Mouse (Mus musculus): ENCODE results near the gene Ttl. TPM values are rescaled to one million over a fixed set of nuclear protein-coding genes. Genes with fewer than 3 reads are reported as not detected.
A peak's percentile ranks its signal among the peaks of the same experiment; 100 is the strongest.

The Ttl gene
- polyA plus RNA-seq, 1 experiment from 2014 or later = 12.4 TPM

DNA sequence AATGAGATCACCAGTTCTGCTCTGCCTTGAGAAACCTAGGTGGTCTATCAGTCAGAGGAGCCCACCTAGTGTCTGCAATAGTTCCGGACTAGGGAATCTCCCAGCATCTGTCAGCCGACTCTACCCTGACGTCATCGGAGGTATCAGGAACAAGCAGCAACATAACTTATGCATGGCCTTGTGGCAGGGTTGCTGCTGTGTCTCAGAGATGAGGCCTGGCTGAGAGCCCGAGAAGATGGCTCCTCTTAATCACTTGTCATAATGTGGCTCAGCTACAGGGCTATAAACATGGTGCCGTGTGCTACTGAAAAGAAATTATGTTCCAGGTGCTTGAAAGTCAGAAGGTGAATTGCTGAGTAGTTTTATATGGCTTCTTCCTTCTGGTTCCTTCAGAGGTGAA is 10.0 kb upstream of the Ttl start:
- H3K9me3 ChIP-seq = no peaks in the 10 kb centered on the region
- H3K4me3 ChIP-seq = no peak overlapping the region
- no peaks in the 10 kb centered on the region for H3K27me3 ChIP-seq
- H3K4me1 ChIP-seq = no peaks in the 10 kb centered on the region
- H3K9ac ChIP-seq = no peak overlapping the region
- H3K36me3 ChIP-seq = no peaks in the 10 kb centered on the region
- no peak overlapping the region for H3K27ac ChIP-seq
- ATAC-seq (ENCODE audit: borderline replicate concordance, extremely low read depth, low FRiP score, low TSS enrichment) = no peak
- WGBS = 79% methylated on average over 6 of the region's 6 CpGs
- no peak overlapping the region for H3K4me2 ChIP-seq

DNA sequence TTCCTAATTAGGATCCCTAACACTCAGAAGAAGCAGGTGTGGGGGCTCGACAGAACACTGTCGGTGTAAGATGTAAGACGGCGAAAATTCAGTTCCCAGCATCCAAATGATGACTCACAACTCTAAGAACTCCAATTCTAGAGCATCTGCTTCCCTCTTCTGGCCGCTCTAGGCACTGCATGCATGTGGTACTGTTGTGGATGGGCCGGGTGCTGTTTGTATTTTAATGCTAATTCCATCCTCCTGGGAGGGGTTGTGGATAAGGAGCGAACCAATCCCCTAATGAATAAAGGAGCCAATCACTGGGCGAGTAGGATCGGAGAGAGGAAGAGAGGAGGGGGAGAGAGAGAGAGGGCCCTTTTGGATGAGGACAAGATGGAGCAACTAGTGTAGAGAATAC is 9.1 kb upstream of the Ttl start:
- Histone ChIP-seq H3K4me3 (no peak overlapping the region), H3K4me2 (no peak overlapping the region), H3K27me3 (no peaks in the 10 kb centered on the region), H3K4me1 (no peaks in the 10 kb centered on the region), H3K9ac (no peak overlapping the region), H3K27ac (no peak overlapping the region), H3K36me3 (no peaks in the 10 kb centered on the region), H3K9me3 (no peaks in the 10 kb centered on the region)
- no peak for ATAC-seq (ENCODE audit: borderline replicate concordance, extremely low read depth, low FRiP score, low TSS enrichment)
- 43% methylated on average over 9 of the region's 9 CpGs for WGBS

DNA sequence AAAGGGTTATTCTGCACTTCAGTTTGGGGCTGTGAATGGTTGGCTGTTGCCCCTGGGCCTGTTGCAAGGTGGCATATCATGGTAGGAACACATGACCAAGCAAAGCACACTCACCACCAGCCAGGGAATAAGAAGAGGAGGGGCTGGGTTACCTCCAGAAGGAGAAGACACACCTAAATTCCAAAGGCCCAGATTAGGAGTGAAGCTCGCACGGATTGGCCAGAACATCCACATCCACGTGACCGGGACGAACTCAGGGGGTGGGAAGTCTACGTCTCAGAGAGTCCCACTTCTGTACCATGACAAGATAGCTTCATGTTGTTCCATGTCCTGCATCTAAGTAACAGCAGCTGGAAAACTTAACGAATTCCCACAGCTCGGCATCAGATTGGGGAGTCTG is 8.5 kb upstream of the Ttl start:
- 94% methylated on average over 8 of the region's 8 CpGs for WGBS
- no peak overlapping the region for H3K27ac ChIP-seq

DNA sequence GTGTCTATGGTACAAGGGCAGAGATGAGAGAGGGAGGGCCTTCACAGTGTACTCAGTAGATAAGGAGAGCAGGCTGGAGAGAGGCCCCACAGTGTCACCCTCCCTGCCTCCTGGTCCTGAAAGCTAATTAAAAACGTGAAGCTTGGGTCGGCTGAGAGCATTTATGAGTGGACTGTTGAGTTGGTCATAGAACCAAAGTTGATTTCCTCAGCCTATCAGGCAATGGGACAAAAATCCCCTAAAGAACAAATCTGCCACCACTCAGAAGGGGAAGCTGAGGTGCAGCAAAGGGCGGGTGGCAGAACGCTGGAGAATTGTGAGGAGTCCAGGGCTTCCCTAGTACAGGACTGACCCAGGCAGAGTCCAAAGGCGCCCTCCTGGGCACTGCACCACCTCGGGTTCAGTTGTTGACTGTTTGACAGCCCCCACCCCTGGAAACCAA is 7.8 kb upstream of the Ttl start:
- WGBS = 90% methylated on average over 6 of the region's 6 CpGs
- H3K4me2 ChIP-seq = no peak overlapping the region
- ATAC-seq (ENCODE audit: borderline replicate concordance, extremely low read depth, low FRiP score, low TSS enrichment) = no peak
- no peaks in the 10 kb centered on the region for H3K9me3 ChIP-seq
- H3K27me3 ChIP-seq = no peaks in the 10 kb centered on the region
- H3K4me1 ChIP-seq = no peaks in the 10 kb centered on the region
- no peak overlapping the region for H3K9ac ChIP-seq
- H3K36me3 ChIP-seq = no peaks in the 10 kb centered on the region
- H3K27ac ChIP-seq = no peak overlapping the region
- no peak overlapping the region for H3K4me3 ChIP-seq

More for the DNA sequence above, 8.5 kb upstream of the Ttl start:
- Histone ChIP-seq H3K36me3 (no peaks in the 10 kb centered on the region), H3K4me3 (no peak overlapping the region), H3K9ac (no peak overlapping the region), H3K4me1 (no peaks in the 10 kb centered on the region), H3K27me3 (no peaks in the 10 kb centered on the region), H3K9me3 (no peaks in the 10 kb centered on the region), H3K4me2 (no peak overlapping the region)
- no peak for ATAC-seq (ENCODE audit: borderline replicate concordance, extremely low read depth, low FRiP score, low TSS enrichment)

DNA sequence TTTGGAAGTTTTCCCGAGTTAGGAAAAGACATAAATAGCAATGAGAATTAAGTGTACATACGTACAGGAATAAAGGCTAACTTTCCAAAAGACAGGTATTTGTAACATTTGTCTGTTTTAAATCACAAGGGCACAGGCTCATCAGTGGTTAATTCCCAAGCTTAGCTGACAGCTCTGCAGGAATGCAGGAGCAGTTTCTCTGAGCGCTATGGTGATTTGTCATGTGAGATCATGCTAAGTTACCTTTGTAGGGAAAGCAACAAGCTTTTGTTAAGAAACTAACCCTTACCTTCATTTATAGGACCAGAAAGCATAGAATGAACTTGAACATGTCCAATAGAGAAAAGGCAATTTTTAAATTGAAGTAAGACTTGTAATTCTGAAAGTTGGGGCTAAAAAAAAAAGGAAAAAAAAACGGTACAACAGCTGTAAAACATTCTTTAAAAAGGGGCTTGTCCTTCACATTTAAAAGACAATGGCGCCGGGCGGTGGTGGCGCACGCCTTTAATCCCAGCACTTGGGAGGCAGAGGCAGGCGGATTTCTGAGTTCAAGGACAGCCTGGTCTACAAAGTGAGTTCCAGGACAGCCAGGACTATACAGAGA is 4.2 kb upstream of the Ttl start:
- ATAC-seq (ENCODE audit: borderline replicate concordance, extremely low read depth, low FRiP score, low TSS enrichment) = no peak

DNA sequence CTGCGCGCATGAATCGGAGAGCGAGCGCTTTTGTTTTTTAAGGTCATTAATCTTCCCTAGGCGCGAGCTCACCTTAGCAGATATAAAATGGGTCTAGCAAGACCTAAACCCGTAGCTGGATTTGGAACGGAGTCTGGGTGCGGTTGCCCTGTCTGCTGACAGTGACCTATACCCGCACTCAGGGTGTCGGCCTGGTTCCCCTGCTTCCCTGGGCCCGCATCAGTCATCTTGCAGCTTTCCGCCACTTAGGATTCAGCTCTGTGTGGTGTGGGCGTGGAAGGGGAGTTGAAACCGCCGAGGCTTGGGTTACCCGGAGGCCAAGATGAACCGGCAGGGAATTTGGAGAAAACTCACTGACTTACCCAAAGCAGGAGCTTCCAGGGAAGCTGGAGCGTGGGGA is 584 bp downstream of the Ttl start:
- Histone ChIP-seq H3K9me3 (no peaks in the 10 kb centered on the region), H3K9ac (peak overlapping the region; percentile 79), H3K27me3 (no peaks in the 10 kb centered on the region), H3K27ac (peak overlapping the region; percentile 64), H3K4me2 (peak overlapping the region; percentile 82), H3K4me1 (peaks cover 19% of the 10 kb centered on the region; the same call in 1 of the 2 replicates), H3K36me3 (no peaks in the 10 kb centered on the region), H3K4me3 (peak overlapping the region; percentile 93)
- peak; percentile 84 for ATAC-seq (ENCODE audit: borderline replicate concordance, extremely low read depth, low FRiP score, low TSS enrichment)
- 1% methylated on average over 20 of the region's 20 CpGs for WGBS

More for the DNA sequence above, 4.2 kb upstream of the Ttl start:
- WGBS = 69% methylated on average over 10 of the region's 10 CpGs
- Histone ChIP-seq H3K4me2 (no peak overlapping the region), H3K4me3 (no peak overlapping the region), H3K36me3 (no peaks in the 10 kb centered on the region), H3K27me3 (no peaks in the 10 kb centered on the region), H3K4me1 (0 out of 2 replicates have a peak, but pooled peaks cover 7% of the 10 kb centered on the region), H3K9me3 (no peaks in the 10 kb centered on the region), H3K9ac (no peak overlapping the region), H3K27ac (no peak overlapping the region)

DNA sequence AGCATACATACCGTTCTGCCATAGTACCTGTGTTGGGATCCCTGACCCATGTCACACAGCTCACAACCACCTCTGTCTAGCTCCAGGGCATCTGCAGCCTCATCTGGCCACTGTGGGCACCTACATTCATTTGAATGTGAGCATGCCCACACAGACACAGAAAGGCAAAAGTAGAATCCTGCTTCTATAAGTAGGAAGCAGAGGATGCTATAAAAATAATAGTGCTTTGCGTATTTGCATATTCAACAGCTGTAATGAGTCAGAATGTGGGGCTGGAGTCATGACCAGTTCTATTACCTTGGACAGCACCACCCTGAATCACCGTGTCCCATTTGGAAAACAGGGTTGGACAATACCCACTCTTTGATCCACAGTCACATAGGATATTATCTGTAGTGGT is 4.6 kb downstream of the Ttl start:
- no peak overlapping the region for H3K27ac ChIP-seq
- no peak overlapping the region for H3K4me2 ChIP-seq
- H3K9me3 ChIP-seq = no peaks in the 10 kb centered on the region
- peaks cover 14% of the 10 kb centered on the region; the same call in 1 of the 2 replicates for H3K4me1 ChIP-seq
- WGBS = 81% methylated on average over 3 of the region's 3 CpGs
- no peaks in the 10 kb centered on the region for H3K27me3 ChIP-seq
- H3K4me3 ChIP-seq = no peak overlapping the region
- no peak overlapping the region for H3K9ac ChIP-seq
- no peaks in the 10 kb centered on the region for H3K36me3 ChIP-seq
- ATAC-seq (ENCODE audit: borderline replicate concordance, extremely low read depth, low FRiP score, low TSS enrichment) = no peak

DNA sequence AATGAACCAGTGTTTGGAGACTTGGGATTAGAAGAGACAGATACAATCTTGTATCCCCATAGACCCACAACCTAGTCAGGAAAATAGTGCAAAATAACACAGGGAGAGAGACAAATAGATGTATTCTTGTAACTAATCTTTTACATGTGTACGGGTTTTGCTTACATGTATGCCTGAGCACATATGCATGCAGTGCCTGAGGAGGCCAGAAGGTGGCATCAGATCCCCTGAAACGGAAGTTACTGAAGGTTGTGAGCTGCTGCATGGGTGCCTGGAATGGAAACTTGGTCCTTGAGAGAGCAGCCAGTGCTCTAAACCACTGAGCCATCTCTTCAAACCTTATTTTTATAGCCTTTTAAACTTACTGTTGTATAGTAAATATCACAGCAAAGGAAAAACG is 12.6 kb downstream of the Ttl start:
- WGBS = 80% methylated on average over 3 of the region's 3 CpGs
- Histone ChIP-seq H3K4me1 (no peaks in the 10 kb centered on the region), H3K4me3 (no peak overlapping the region), H3K36me3 (peaks cover 44% of the 10 kb centered on the region), H3K4me2 (no peak overlapping the region), H3K27me3 (no peaks in the 10 kb centered on the region), H3K9ac (no peak overlapping the region), H3K9me3 (no peaks in the 10 kb centered on the region), H3K27ac (no peak overlapping the region)
- ATAC-seq (ENCODE audit: borderline replicate concordance, extremely low read depth, low FRiP score, low TSS enrichment) = no peak

DNA sequence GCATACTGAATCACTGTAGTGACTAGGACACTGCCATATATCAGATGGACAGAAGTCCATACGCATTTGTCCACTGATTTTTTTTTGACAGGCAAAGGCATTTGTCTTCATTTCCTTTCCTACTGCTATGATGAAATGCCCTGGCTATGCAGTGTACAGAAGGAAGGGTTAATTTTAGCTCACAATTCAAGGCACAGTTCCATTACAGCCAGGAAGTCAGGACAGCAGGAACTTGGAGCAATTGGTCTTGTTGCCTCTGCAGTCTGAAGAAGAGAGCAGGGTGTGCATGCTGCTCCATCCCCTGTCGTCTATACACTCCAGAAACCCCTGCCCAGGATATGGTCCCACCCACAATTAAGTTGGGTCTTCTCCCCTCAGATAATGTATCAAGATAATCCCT is 13.5 kb downstream of the Ttl start:
- no peaks in the 10 kb centered on the region for H3K9me3 ChIP-seq
- H3K36me3 ChIP-seq = peaks cover 44% of the 10 kb centered on the region
- no peak overlapping the region for H3K9ac ChIP-seq
- 62% methylated on average over 2 of the region's 2 CpGs for WGBS
- H3K27ac ChIP-seq = no peak overlapping the region
- peak; percentile 55; the same call in 1 of the 2 replicates for ATAC-seq (ENCODE audit: borderline replicate concordance, extremely low read depth, low FRiP score, low TSS enrichment)
- no peaks in the 10 kb centered on the region for H3K27me3 ChIP-seq
- H3K4me1 ChIP-seq = no peaks in the 10 kb centered on the region
- no peak overlapping the region for H3K4me2 ChIP-seq
- no peak overlapping the region for H3K4me3 ChIP-seq

DNA sequence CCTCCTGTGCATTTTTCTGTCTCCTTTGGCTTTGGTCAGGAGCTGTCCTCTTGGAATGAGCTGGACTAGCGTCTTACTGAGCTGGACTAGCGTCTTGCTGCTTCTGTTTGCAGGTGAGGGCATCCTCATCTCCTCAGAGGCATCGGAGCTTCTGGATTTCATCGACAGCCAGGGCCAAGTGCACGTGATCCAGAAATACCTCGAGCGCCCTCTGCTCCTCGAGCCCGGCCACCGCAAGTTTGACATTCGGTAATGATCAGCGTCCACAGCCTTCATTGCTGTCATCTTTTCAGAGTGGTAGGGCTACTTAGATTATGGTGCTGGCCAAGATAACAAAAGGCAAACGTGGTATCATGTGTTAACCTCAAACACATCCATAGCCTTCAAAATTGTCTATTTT is 15.4 kb downstream of the Ttl start:
- Histone ChIP-seq H3K27ac (no peak overlapping the region), H3K9me3 (no peaks in the 10 kb centered on the region), H3K9ac (no peak overlapping the region), H3K27me3 (no peaks in the 10 kb centered on the region), H3K4me3 (no peak overlapping the region), H3K4me2 (no peak overlapping the region), H3K36me3 (peaks cover 57% of the 10 kb centered on the region), H3K4me1 (no peaks in the 10 kb centered on the region)
- 67% methylated on average over 13 of the region's 13 CpGs for WGBS
- ATAC-seq (ENCODE audit: borderline replicate concordance, extremely low read depth, low FRiP score, low TSS enrichment) = no peak

DNA sequence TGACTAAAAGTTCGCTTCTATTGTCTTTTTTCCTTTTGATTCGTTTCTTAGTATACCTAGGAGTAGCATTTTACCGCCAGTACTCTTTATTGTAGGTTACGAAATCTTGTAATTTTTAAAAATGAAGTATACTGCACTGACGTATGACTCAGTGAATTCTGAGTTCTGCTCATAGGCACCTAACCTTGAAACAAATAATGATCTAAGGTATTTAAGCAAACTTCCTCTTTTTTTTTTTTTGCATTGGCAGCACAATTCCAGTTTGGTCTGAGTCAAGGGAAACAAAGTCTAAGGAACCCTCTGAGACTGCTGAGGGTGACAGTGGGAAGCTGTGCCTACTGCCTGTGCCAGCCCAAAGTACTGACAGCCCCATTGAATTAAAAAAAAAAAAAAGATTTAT is 17.8 kb downstream of the Ttl start:
- no peak overlapping the region for H3K4me2 ChIP-seq
- H3K27me3 ChIP-seq = no peaks in the 10 kb centered on the region
- no peaks in the 10 kb centered on the region for H3K4me1 ChIP-seq
- ATAC-seq (ENCODE audit: borderline replicate concordance, extremely low read depth, low FRiP score, low TSS enrichment) = no peak
- H3K4me3 ChIP-seq = no peak overlapping the region
- H3K36me3 ChIP-seq = peaks cover 45% of the 10 kb centered on the region
- H3K9ac ChIP-seq = no peak overlapping the region
- WGBS = 87% methylated on average over 5 of the region's 5 CpGs
- no peak overlapping the region for H3K27ac ChIP-seq
- H3K9me3 ChIP-seq = no peaks in the 10 kb centered on the region

DNA sequence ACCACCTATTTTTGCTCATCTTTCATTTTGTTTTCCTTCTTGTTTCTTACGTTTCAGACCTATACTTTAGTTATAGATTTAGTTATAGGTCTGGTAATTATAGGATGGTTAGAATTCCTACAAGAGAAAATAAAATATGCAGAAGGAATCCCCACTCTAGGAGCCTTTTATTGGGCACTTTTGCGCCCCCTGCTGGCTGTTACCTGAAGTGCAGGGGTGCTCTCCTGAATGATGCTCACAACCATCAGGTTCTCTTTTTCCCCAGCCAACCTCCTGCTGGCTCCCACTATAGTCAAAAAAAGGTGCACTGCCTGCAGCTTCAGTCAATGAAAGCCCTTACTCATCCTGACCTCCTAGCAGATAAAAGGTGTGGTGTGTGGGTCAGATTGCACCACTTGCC is 19.2 kb downstream of the Ttl start:
- no peak for ATAC-seq (ENCODE audit: borderline replicate concordance, extremely low read depth, low FRiP score, low TSS enrichment)
- H3K9ac ChIP-seq = no peak overlapping the region
- H3K27ac ChIP-seq = no peak overlapping the region
- no peak overlapping the region for H3K4me2 ChIP-seq
- H3K4me3 ChIP-seq = no peak overlapping the region
- H3K9me3 ChIP-seq = no peaks in the 10 kb centered on the region
- H3K4me1 ChIP-seq = no peaks in the 10 kb centered on the region
- H3K27me3 ChIP-seq = no peaks in the 10 kb centered on the region
- WGBS = 46% methylated on average over 2 of the region's 2 CpGs
- peaks cover 42% of the 10 kb centered on the region for H3K36me3 ChIP-seq

DNA sequence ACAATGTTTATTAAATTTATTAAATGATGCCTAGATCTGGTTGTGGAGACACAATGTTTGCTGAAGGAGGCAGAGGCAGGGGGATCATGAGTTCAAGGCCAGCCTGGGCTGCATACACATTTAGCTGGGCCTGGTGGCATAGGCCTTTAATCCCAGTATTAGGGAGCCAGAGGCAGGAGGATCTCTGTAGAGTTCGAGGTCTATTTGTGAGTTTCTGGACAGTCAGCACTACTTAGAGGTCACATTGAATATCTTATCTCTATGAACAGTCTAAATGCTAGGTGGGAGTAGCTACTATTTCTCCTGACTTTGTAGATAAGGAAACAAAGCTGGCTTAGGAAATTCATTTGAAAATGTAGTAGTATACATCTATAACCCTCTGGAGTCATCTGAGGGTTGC is 21.8 kb downstream of the Ttl start:
- 86% methylated on average over 1 of the region's 1 CpGs for WGBS
- H3K9ac ChIP-seq = no peak overlapping the region
- H3K36me3 ChIP-seq = peaks cover 34% of the 10 kb centered on the region
- no peaks in the 10 kb centered on the region for H3K27me3 ChIP-seq
- no peaks in the 10 kb centered on the region for H3K4me1 ChIP-seq
- H3K27ac ChIP-seq = no peak overlapping the region
- no peak overlapping the region for H3K4me3 ChIP-seq
- no peak for ATAC-seq (ENCODE audit: borderline replicate concordance, extremely low read depth, low FRiP score, low TSS enrichment)
- H3K9me3 ChIP-seq = no peaks in the 10 kb centered on the region
- no peak overlapping the region for H3K4me2 ChIP-seq
